Mouse (Mus musculus) embryonic facial prominence, embryonic 15.5 days (tissue): ENCODE data around the gene Bptf. TPM values are rescaled to one million over a fixed set of nuclear protein-coding genes. Genes with fewer than 3 reads are reported as not detected.
A peak's percentile ranks its signal among the peaks of the same experiment; 100 is the strongest.
"Not testable (repeated sequence)": the region's sequence is repeated elsewhere in the genome, so short reads cannot be mapped to it uniquely, and the experiment has no call there.

Source experiments
- ATAC-seq: fragments of 200-750 bp; cut with Nextera tagmentation; 2 replicates; pipeline ENCODE4 v1.8.0; 2017; ENCODE audit warnings: low read depth, moderate TSS enrichment; ENCODE audit not compliant: insufficient number of reproducible peaks, low FRiP score, low TSS enrichment
- H3K27ac ChIP-seq: fragments of 300-500 bp; sonication (generic); replicated peaks from 2 replicates; pipeline ENCODE4 v1.5.1; 2015; ENCODE audit warnings: mild to moderate bottlenecking, inconsistent platforms
- H3K27me3 ChIP-seq: fragments of 300-500 bp; sonication (generic); 2 replicates; pipeline ENCODE4 v1.6.1; 2015; ENCODE audit warnings: inconsistent platforms
- H3K36me3 ChIP-seq: fragments of 300-500 bp; sonication (generic); 2 replicates; pipeline ENCODE4 v1.6.1; 2015; ENCODE audit warnings: mild to moderate bottlenecking, inconsistent platforms
- H3K4me1 ChIP-seq: fragments of 300-500 bp; sonication (generic); 2 replicates; pipeline ENCODE4 v1.6.1; 2015; ENCODE audit warnings: inconsistent platforms
- H3K4me2 ChIP-seq: fragments of 300-500 bp; sonication (generic); replicated peaks from 2 replicates; pipeline ENCODE4 v1.6.1; 2015; ENCODE audit warnings: mild to moderate bottlenecking, inconsistent platforms
- H3K4me3 ChIP-seq: fragments of 300-500 bp; sonication (generic); replicated peaks from 2 replicates; pipeline ENCODE4 v1.5.1; 2015; ENCODE audit warnings: mild to moderate bottlenecking, inconsistent platforms
- H3K9ac ChIP-seq: fragments of 300-500 bp; sonication (generic); 2 replicates; pipeline ENCODE4 v1.6.1; 2015; ENCODE audit warnings: inconsistent platforms
- H3K9me3 ChIP-seq: fragments of 300-500 bp; sonication (generic); replicated peaks from 2 replicates; pipeline ENCODE4 v1.6.1; 2016; ENCODE audit warnings: inconsistent platforms
- WGBS: fragments of 180-500 bp; shearing (Covaris S2); methylation state at CpG from one replicate; pipeline ENCODE4 v1.1.7; 2015; 5-methylcytosine and 5-hydroxymethylcytosine counted together
- polyA plus RNA-seq: library from polyadenylated mRNA; unstranded; fragments of >200 nt; fragmentation: Nextera tagmentation; extraction: Ambion mirVana; gene quantifications from 2 replicates; pipeline ENCODE4 v1.2.1, GENCODE M21; 2015

The Bptf gene
- polyA plus RNA-seq, 1 experiment from 2014 or later, result 29.5 TPM

DNA sequence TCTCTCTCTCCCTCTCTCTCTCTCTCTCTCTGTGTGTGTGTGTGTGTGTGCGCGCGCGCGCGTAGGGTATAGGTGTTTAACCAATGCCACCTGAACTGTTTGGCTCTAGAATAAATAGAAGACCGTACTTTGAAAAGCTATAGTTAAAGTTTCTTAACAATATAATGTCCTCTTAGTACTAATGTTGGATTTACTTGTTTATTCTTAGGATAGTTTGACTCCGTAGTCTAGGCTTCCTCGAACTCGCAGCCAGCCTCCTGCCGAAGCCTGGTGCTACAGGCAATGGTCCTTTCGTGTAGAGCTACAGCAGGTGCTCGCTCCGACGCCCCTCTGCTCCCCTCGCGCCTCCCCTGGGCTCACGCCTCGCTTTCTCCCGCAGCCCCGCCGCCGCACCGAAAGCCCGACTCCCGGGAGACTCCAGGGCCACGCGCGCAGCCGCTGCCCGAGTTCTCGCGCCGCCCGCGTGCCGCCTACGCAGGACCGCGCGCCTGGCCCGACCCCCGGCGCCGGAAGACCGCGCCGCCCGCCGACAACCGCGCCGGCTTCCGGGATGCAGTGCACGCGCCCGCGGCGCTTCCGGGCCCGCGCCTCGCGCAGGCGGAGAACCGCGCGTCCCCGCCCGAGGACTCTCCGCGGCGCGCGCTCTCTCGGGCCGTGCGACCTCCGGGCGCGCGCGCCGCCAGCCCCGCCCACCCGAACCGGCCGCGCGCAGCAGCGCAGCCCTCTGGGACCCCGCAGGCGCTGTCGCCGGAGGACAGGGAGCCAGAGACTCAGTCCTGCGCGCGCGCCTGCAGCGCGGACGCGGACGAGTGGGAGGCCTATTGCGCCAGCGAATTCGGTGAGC is 104.3 kb downstream of the Bptf start:
- Histone ChIP-seq H3K27ac (peak overlapping the region; percentile 74), H3K4me3 (peak overlapping the region; percentile 63), H3K4me2 (peak overlapping the region; percentile 87), H3K4me1 (peaks cover 37% of the 10 kb centered on the region), H3K36me3 (no peaks in the 10 kb centered on the region), H3K9me3 (no peaks in the 10 kb centered on the region), H3K27me3 (0 out of 2 replicates have a peak, but pooled peaks cover 3% of the 10 kb centered on the region), H3K9ac (peak overlapping the region; percentile 63)
- under 1% methylated on average over 107 of the region's 107 CpGs for WGBS
- ATAC-seq, result peak; percentile 89

GRCm38 (mm10) chr11:107026554-107027430 is 105.1 kb downstream of the Bptf start:
- Histone ChIP-seq H3K9ac (no peak overlapping the region), H3K4me2 (peak overlapping the region; percentile 87), H3K4me3 (peak overlapping the region; percentile 63), H3K4me1 (peaks cover 37% of the 10 kb centered on the region), H3K27ac (no peak overlapping the region; the same call in 1 of the 2 replicates), H3K9me3 (no peaks in the 10 kb centered on the region), H3K27me3 (0 out of 2 replicates have a peak, but pooled peaks cover 3% of the 10 kb centered on the region), H3K36me3 (no peaks in the 10 kb centered on the region)
- WGBS, result 7% methylated on average over 12 of the region's 12 CpGs
- ATAC-seq, result no peak

DNA sequence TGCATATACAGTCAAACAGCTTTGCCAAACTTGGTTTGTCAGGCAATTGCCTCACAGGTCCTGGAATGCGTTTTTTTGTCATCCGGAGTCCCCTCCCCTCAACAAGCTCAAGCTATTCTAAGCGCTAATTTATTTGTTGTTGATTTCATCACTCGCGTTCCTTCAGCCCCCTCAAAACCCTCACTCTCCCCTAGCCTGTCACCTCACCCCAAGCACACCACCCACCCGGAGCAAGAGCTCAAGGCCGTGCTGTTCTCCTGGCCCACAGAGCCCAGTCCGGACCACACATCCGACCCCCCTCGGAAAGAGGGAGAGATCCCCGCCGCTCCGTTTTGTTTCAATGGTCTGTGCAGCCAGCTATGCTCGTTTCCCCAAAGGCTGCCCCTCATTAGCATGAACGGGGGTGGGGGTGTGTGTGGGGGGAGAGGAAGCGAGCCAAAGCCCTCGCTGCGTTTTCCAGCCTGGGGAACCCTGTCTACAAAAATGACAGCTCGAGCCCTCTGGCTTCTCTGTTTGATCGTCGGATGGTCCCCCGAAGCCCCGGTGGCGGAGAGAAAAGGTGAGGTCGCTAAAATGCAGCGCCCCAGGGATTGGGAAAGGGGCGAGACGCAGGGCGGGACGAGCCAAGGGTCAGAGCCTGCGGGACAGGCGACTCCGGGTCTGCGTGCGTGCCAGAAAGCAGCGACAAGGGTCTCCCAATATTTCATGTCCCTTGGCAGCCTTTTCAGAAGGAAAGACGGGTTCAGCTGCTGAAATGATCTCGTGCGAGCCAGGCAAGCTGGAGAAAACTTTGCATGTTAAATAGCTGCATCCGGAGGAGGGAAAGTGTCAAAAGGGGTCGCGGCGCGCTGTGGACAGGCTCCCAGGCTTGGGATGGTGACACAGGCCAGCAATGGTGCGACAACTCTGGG is 106.3 kb downstream of the Bptf start, which contains the start of gene 1810010H24Rik:
1810010H24Rik (plus strand) TSS at position 271 of the 911 bp plus-strand sequence.
- no peak for ATAC-seq
- 0 out of 2 replicates have a peak within 1 kb of the TSS, but pooled peaks have one; percentile 11 for H3K27ac ChIP-seq
- no peaks in the 10 kb centered on the region for H3K9me3 ChIP-seq
- H3K9ac ChIP-seq, result peak within 1 kb of the TSS; percentile 37
- peak within 1 kb of the TSS; percentile 63 for H3K4me3 ChIP-seq
- H3K27me3 ChIP-seq, result 0 out of 2 replicates have a peak, but pooled peaks cover 3% of the 10 kb centered on the region
- H3K4me2 ChIP-seq, result peak within 1 kb of the TSS; percentile 87
- no peaks in the 10 kb centered on the region for H3K36me3 ChIP-seq
- peaks cover 37% of the 10 kb centered on the region for H3K4me1 ChIP-seq
- WGBS, result under 1% methylated on average over 45 of the region's 45 CpGs

GRCm38 (mm10) chr11:107024406-107024805 is 107.5 kb downstream of the Bptf start:
- H3K4me3 ChIP-seq, result no peak overlapping the region

DNA sequence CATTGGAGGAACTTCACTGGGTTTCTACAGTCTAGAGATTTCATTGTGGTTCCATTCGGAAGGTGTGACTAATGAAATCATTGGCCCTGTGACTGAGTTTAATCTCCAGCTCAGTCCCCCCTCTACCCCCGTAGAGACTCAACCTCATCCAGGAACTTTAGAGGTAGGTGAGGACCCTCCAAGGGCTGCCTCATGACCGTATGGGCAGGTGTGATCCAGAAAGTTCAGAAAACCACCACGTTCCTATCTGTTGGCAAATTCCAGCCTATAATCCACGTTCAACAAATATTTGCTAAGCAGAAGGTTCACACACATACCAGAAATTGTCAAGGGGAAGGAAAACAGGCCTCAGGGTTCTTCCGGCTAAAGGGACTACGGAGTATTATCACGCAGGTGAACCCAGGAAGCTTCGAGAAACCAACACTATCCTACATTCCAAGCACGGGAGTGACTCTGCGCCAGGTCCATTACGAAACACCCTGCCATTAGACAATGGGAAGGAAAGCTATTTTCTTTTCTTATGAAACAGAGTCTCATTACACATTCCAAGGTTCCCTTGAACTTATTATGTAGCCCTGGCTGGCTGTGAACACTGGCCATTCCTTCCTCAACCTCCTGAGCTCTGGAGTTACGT is 109.8 kb downstream of the Bptf start:
- WGBS, result 75% methylated on average over 13 of the region's 13 CpGs
- H3K4me2 ChIP-seq, result no peak overlapping the region
- H3K36me3 ChIP-seq, result no peaks in the 10 kb centered on the region
- H3K27me3 ChIP-seq, result 0 out of 2 replicates have a peak, but pooled peaks cover 3% of the 10 kb centered on the region
- H3K27ac ChIP-seq, result no peak overlapping the region
- ATAC-seq, result no peak
- no peak overlapping the region for H3K9ac ChIP-seq
- H3K4me1 ChIP-seq, result peaks cover 29% of the 10 kb centered on the region
- H3K4me3 ChIP-seq, result no peak overlapping the region
- no peaks in the 10 kb centered on the region for H3K9me3 ChIP-seq

More at GRCm38 (mm10) chr11:107024406-107024805, 107.5 kb downstream of the Bptf start:
- Histone ChIP-seq H3K4me1 (peaks cover 37% of the 10 kb centered on the region), H3K4me2 (peak overlapping the region; percentile 87; the same call in 1 of the 2 replicates), H3K9me3 (no peaks in the 10 kb centered on the region), H3K27ac (no peak overlapping the region), H3K9ac (no peak overlapping the region), H3K27me3 (0 out of 2 replicates have a peak, but pooled peaks cover 3% of the 10 kb centered on the region), H3K36me3 (no peaks in the 10 kb centered on the region)
- 39% methylated on average over 4 of the region's 4 CpGs for WGBS
- ATAC-seq, result no peak

DNA sequence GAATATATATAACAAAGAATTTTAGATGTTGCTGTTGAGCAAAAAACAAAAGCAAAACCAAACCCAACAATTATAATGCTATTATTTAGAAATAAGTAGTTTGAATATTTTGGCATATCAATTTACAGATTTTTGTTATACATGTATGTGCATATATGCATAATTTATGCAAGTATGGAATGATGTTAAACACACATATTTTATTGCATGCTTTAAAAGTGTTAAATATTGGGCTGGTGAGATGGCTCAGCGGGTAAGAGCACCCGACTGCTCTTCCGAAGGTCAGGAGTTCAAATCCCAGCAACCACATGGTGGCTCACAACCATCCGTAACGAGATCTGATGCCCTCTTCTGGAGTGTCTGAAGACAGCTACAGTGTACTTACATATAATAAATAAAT is 112.2 kb downstream of the Bptf start:
- H3K4me1 ChIP-seq, H3K4me2 ChIP-seq, H3K4me3 ChIP-seq, H3K9ac ChIP-seq, H3K36me3 ChIP-seq, H3K27me3 ChIP-seq, ATAC-seq, H3K9me3 ChIP-seq, H3K27ac ChIP-seq: not testable (repeated sequence)
- 89% methylated on average over 5 of the region's 5 CpGs for WGBS

GRCm38 (mm10) chr11:107019318-107019717 is 112.6 kb downstream of the Bptf start:
- no peaks in the 10 kb centered on the region for H3K9me3 ChIP-seq
- H3K4me3 ChIP-seq, result no peak overlapping the region
- H3K9ac ChIP-seq, result no peak overlapping the region
- H3K27ac ChIP-seq, result no peak overlapping the region
- peaks cover 2% of the 10 kb centered on the region for H3K4me1 ChIP-seq
- 80% methylated on average over 4 of the region's 4 CpGs for WGBS
- H3K27me3 ChIP-seq, result no peaks in the 10 kb centered on the region
- H3K4me2 ChIP-seq, result no peak overlapping the region
- H3K36me3 ChIP-seq, result no peaks in the 10 kb centered on the region
- ATAC-seq, result no peak

DNA sequence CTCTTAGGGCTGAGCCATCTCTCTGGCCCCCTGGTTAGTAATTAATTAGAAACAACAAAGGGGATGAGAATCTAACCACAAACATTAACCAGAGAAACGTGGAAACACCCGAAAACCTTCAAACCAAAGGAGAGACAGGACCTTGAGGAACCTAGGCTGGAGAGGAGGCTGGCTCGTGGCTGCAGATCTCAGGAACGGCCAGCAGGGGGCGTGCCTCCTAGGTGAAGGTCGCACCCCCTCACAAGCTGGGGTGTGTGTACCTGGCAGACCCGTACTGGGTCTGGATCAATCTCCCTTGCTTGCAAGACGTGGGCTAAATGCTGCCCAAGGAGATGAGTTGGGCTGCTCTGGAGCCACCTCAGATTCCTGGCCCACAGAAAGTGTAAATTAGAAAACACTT is 113.3 kb downstream of the Bptf start:
- H3K36me3 ChIP-seq, result no peaks in the 10 kb centered on the region
- H3K4me2 ChIP-seq, result no peak overlapping the region
- H3K27ac ChIP-seq, result no peak overlapping the region
- no peak for ATAC-seq
- H3K9ac ChIP-seq, result no peak overlapping the region
- no peaks in the 10 kb centered on the region for H3K9me3 ChIP-seq
- H3K4me3 ChIP-seq, result no peak overlapping the region
- H3K4me1 ChIP-seq, result no peaks in the 10 kb centered on the region
- 31% methylated on average over 8 of the region's 8 CpGs for WGBS
- no peaks in the 10 kb centered on the region for H3K27me3 ChIP-seq

GRCm38 (mm10) chr11:107017339-107017886 is 114.5 kb downstream of the Bptf start:
- 45% methylated on average over 6 of the region's 6 CpGs for WGBS
- Histone ChIP-seq H3K4me3 (no peak overlapping the region), H3K27me3 (no peaks in the 10 kb centered on the region), H3K4me1 (no peaks in the 10 kb centered on the region), H3K4me2 (no peak overlapping the region), H3K36me3 (no peaks in the 10 kb centered on the region), H3K9ac (no peak overlapping the region), H3K27ac (no peak overlapping the region), H3K9me3 (no peaks in the 10 kb centered on the region)
- no peak for ATAC-seq

DNA sequence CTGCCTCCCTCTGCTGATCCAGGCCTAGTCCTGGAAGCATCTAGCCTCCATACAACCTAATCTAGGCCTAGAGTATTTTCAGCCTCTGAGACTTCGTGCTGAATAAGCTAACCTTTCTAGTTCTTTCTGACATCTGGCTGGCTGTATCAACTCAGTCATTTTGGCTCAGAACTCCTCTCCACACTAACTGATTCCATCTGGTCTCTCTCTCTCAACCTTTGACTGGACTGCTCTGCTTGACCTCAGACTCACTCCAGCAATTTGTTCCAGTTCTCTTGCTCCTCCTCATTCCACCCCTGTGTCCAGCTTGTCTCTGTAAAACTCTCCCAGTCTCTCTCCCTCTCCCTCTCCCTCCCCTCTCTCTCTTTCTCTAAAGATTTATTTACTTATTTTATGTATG is 115.0 kb downstream of the Bptf start:
- H3K27me3 ChIP-seq, result no peaks in the 10 kb centered on the region

More for the DNA sequence above, 115.0 kb downstream of the Bptf start:
- Histone ChIP-seq H3K36me3 (no peaks in the 10 kb centered on the region), H3K9me3 (no peaks in the 10 kb centered on the region), H3K4me1 (peaks cover under 1% of the 10 kb centered on the region; the same call in 1 of the 2 replicates), H3K27ac (no peak overlapping the region), H3K9ac (no peak overlapping the region), H3K4me3 (no peak overlapping the region), H3K4me2 (no peak overlapping the region)
- WGBS, result 33% methylated on average over 1 of the region's 1 CpGs
- no peak for ATAC-seq
